Mouse (Mus musculus): ENCODE results near the gene Cryba2. TPM values are rescaled to one million over a fixed set of nuclear protein-coding genes. Genes with fewer than 3 reads are reported as not detected.
A peak's percentile ranks its signal among the peaks of the same experiment; 100 is the strongest.

Cryba2 gene
- polyA plus RNA-seq, 1 experiment from 2014 or later: 0.19 TPM

GRCm38 (mm10) chr1:74891513-74891912, 1.4 kb downstream of the Cryba2 start:
- no peaks in the 10 kb centered on the region for H3K36me3 ChIP-seq (ENCODE audit: control insufficient read depth, insufficient read depth, low read length)
- WGBS: 0% methylated on average over 2 of the region's 8 CpGs

DNA sequence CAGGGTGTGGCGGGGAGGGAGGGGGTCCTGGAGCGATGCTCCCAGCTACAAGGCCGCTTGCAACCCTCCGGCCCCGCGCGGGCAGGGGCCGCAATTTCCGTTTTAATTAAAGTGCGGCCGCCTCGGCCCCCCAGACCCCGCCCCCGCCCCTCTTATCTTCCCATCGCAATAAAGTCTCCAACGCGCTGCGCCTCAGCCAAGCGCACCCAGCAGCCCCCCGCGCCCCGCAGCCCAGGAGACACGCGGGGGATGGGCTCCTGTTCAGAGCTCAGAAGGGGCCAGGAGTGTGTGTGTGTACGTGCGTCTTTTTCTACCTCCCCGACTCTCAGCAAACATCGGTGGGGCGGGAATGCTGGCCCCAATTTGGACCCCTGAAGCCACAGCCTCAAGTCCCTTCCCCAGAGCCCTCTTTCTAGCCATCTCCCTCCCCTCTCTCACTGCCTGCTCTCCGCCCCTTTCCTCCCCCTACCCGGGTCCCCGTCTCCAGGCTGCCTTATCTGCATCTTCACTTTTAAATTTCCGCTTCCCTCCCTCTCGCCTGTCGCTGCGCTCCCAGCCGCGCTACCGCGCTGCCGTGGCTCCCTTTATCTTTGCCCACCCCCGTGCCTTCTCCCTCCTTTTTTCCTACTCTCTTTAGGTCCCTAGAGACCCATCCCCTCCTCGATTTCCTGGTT, 7.4 kb downstream of the Cryba2 start, which contains the start of gene Fev:
TSS of gene Fev (minus strand) at position 51 of the 674 bp plus-strand sequence.
- ATAC-seq (ENCODE audit: low FRiP score) (0 out of 2 replicates have a peak, but pooled peaks have one; percentile 19), DNase-seq (ENCODE audit: low spot score, missing footprints) (peak; percentile 90)
- H3K27ac ChIP-seq (ENCODE audit: low read depth, low read length): no peak within 1 kb of the TSS
- H3K36me3 ChIP-seq (ENCODE audit: control insufficient read depth, insufficient read depth, low read length): no peaks in the 10 kb centered on the region
- peaks cover 95% of the 10 kb centered on the region for H3K27me3 ChIP-seq (ENCODE audit: control insufficient read depth, insufficient read depth, low read length)
- H3K4me2 ChIP-seq: peak within 1 kb of the TSS; percentile 39
- peak within 1 kb of the TSS; percentile 20 for H3K4me3 ChIP-seq (ENCODE audit: low read depth, low read length)
- under 1% methylated on average over 39 of the region's 43 CpGs for WGBS
- H3K4me1 ChIP-seq (ENCODE audit: control insufficient read depth, insufficient read depth, low read length): peaks cover 20% of the 10 kb centered on the region
- no peak within 1 kb of the TSS for H3K9ac ChIP-seq (ENCODE audit: low read length)
- H3K9me3 ChIP-seq (ENCODE audit: control insufficient read depth, low read length): no peaks in the 10 kb centered on the region

More at GRCm38 (mm10) chr1:74891513-74891912, 1.4 kb downstream of the Cryba2 start:
- Histone ChIP-seq H3K27me3 (ENCODE audit: control insufficient read depth, insufficient read depth, low read length) (peaks cover 87% of the 10 kb centered on the region), H3K4me3 (ENCODE audit: low read depth, low read length) (no peak overlapping the region), H3K4me2 (no peak overlapping the region), H3K9me3 (ENCODE audit: control insufficient read depth, low read length) (no peaks in the 10 kb centered on the region), H3K9ac (ENCODE audit: low read length) (no peak overlapping the region), H3K4me1 (ENCODE audit: control insufficient read depth, insufficient read depth, low read length) (no peaks in the 10 kb centered on the region; the same call in 1 of the 2 replicates), H3K27ac (ENCODE audit: low read depth, low read length) (no peak overlapping the region)
- DNase-seq (ENCODE audit: low spot score, missing footprints) (peak; percentile 90), ATAC-seq (ENCODE audit: low FRiP score) (no peak)

DNA sequence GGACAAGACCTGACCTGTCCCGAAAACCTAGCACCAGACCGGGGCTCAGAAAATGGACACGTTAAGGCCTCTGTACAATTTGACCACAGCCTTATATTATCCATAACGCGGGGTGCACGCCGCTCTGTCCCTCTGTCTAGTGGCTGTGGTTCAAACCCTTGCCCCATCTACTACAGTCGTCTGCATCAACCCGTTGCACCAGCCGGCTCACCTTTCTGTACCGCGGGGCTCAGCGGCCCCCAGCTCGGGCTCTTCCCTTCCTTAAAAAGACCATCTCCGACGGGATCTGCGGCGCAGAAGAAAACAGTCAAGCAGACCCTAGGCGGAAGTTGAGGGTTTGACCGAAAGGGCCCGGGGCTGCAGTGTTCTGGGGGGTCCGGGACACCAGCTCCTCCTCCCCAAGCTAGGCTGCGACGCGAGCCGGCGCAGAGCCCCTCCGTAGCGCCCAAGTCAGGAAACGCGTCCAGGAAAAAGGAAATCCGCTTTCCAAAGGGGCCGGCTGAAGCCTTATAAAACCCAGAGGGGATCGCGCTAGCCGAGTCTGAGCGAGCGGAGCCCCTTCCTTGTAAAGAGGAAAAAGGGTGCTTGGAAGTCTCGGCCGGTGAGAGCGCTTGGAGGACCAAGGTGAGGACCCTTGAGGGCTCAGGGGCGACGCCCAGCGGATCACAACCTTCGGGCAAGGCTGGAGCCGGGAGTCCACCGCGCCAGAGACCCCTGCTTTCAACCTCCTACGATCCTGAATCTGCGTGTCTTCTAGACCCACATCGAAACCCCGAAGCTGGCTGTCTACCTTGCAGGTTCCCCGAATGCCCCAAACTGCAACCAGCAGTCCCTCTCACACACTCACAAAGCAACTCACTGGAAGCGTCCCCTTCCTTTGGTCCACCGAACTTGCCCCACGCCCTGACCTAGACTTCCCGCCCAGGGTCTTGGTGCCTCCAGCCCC, 8.5 kb downstream of the Cryba2 start:
- peaks cover 85% of the 10 kb centered on the region for H3K27me3 ChIP-seq (ENCODE audit: control insufficient read depth, insufficient read depth, low read length)
- ATAC-seq (ENCODE audit: low FRiP score) (no peak), DNase-seq (ENCODE audit: low spot score, missing footprints) (peak; percentile 96)
- no peak overlapping the region for H3K9ac ChIP-seq (ENCODE audit: low read length)
- H3K4me2 ChIP-seq: peak overlapping the region; percentile 39
- H3K27ac ChIP-seq (ENCODE audit: low read depth, low read length): no peak overlapping the region
- no peaks in the 10 kb centered on the region for H3K36me3 ChIP-seq (ENCODE audit: control insufficient read depth, insufficient read depth, low read length)
- H3K4me1 ChIP-seq (ENCODE audit: control insufficient read depth, insufficient read depth, low read length): peaks cover 20% of the 10 kb centered on the region
- under 1% methylated on average over 57 of the region's 57 CpGs for WGBS
- peak overlapping the region; percentile 20 for H3K4me3 ChIP-seq (ENCODE audit: low read depth, low read length)
- H3K9me3 ChIP-seq (ENCODE audit: control insufficient read depth, low read length): no peaks in the 10 kb centered on the region

DNA sequence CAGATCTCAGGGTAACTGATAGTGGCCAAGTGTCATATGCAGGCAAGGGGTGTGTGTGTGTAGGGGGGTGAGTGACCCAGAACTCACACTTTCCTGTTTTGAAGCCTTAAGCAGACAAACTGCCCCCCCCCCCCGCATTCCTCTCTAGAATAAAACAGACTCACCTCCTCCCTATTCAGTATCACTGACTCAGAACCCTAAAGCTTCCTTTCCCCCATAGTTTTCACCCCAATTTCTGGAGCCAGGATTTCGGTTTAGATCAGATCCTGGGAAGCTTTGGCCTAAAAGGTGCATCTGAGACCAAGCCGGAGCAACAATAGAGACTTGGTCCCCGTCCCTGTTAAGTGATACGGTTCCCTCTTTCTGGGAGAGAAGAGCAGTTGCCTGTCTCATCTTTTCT, 9.5 kb downstream of the Cryba2 start:
- Histone ChIP-seq H3K4me2 (no peak overlapping the region), H3K27me3 (ENCODE audit: control insufficient read depth, insufficient read depth, low read length) (peaks cover 79% of the 10 kb centered on the region), H3K4me3 (ENCODE audit: low read depth, low read length) (no peak overlapping the region), H3K9ac (ENCODE audit: low read length) (no peak overlapping the region), H3K27ac (ENCODE audit: low read depth, low read length) (no peak overlapping the region), H3K36me3 (ENCODE audit: control insufficient read depth, insufficient read depth, low read length) (no peaks in the 10 kb centered on the region), H3K9me3 (ENCODE audit: control insufficient read depth, low read length) (no peaks in the 10 kb centered on the region), H3K4me1 (ENCODE audit: control insufficient read depth, insufficient read depth, low read length) (peaks cover 20% of the 10 kb centered on the region)
- ATAC-seq (ENCODE audit: low FRiP score) (no peak), DNase-seq (ENCODE audit: low spot score, missing footprints) (peak; percentile 94)
- 2% methylated on average over 5 of the region's 5 CpGs for WGBS

GRCm38 (mm10) chr1:74882828-74883227, 10.1 kb downstream of the Cryba2 start:
- H3K4me2 ChIP-seq: peak overlapping the region; percentile 56; the same call in 1 of the 2 replicates
- 2% methylated on average over 8 of the region's 8 CpGs for WGBS

GRCm38 (mm10) chr1:74882055-74882734, 10.7 kb downstream of the Cryba2 start:
- H3K27ac ChIP-seq (ENCODE audit: low read depth, low read length): no peak overlapping the region
- no peak for ATAC-seq (ENCODE audit: low FRiP score)
- peak overlapping the region; percentile 56 for H3K4me2 ChIP-seq
- peak overlapping the region; percentile 45 for H3K9ac ChIP-seq (ENCODE audit: low read length)
- H3K4me3 ChIP-seq (ENCODE audit: low read depth, low read length): peak overlapping the region; percentile 35
- peaks cover 20% of the 10 kb centered on the region for H3K4me1 ChIP-seq (ENCODE audit: control insufficient read depth, insufficient read depth, low read length)
- peak; percentile 94 for DNase-seq (ENCODE audit: low spot score, missing footprints)
- under 1% methylated on average over 67 of the region's 74 CpGs for WGBS
- no peaks in the 10 kb centered on the region for H3K36me3 ChIP-seq (ENCODE audit: control insufficient read depth, insufficient read depth, low read length)
- peaks cover 67% of the 10 kb centered on the region for H3K27me3 ChIP-seq (ENCODE audit: control insufficient read depth, insufficient read depth, low read length)
- no peaks in the 10 kb centered on the region for H3K9me3 ChIP-seq (ENCODE audit: control insufficient read depth, low read length)

More at GRCm38 (mm10) chr1:74882828-74883227, 10.1 kb downstream of the Cryba2 start:
- H3K9ac ChIP-seq (ENCODE audit: low read length): no peak overlapping the region
- peaks cover 73% of the 10 kb centered on the region for H3K27me3 ChIP-seq (ENCODE audit: control insufficient read depth, insufficient read depth, low read length)
- H3K4me1 ChIP-seq (ENCODE audit: control insufficient read depth, insufficient read depth, low read length): peaks cover 20% of the 10 kb centered on the region
- no peak overlapping the region for H3K27ac ChIP-seq (ENCODE audit: low read depth, low read length)
- H3K36me3 ChIP-seq (ENCODE audit: control insufficient read depth, insufficient read depth, low read length): no peaks in the 10 kb centered on the region
- no peaks in the 10 kb centered on the region for H3K9me3 ChIP-seq (ENCODE audit: control insufficient read depth, low read length)
- DNase-seq (ENCODE audit: low spot score, missing footprints) (peak; percentile 96), ATAC-seq (ENCODE audit: low FRiP score) (no peak)
- H3K4me3 ChIP-seq (ENCODE audit: low read depth, low read length): peak overlapping the region; percentile 35

GRCm38 (mm10) chr1:74880785-74881360, 12.1 kb downstream of the Cryba2 start:
- H3K27me3 ChIP-seq (ENCODE audit: control insufficient read depth, insufficient read depth, low read length): peaks cover 54% of the 10 kb centered on the region
- peaks cover 20% of the 10 kb centered on the region for H3K4me1 ChIP-seq (ENCODE audit: control insufficient read depth, insufficient read depth, low read length)
- H3K9ac ChIP-seq (ENCODE audit: low read length): no peak overlapping the region
- H3K36me3 ChIP-seq (ENCODE audit: control insufficient read depth, insufficient read depth, low read length): no peaks in the 10 kb centered on the region
- no peak overlapping the region for H3K27ac ChIP-seq (ENCODE audit: low read depth, low read length)
- no peak overlapping the region for H3K4me3 ChIP-seq (ENCODE audit: low read depth, low read length)
- ATAC-seq (ENCODE audit: low FRiP score) (peak; percentile 52), DNase-seq (ENCODE audit: low spot score, missing footprints) (peak; percentile 96)
- 3% methylated on average over 18 of the region's 18 CpGs for WGBS
- peak overlapping the region; percentile 14; the same call in 1 of the 2 replicates for H3K4me2 ChIP-seq
- no peaks in the 10 kb centered on the region for H3K9me3 ChIP-seq (ENCODE audit: control insufficient read depth, low read length)

DNA sequence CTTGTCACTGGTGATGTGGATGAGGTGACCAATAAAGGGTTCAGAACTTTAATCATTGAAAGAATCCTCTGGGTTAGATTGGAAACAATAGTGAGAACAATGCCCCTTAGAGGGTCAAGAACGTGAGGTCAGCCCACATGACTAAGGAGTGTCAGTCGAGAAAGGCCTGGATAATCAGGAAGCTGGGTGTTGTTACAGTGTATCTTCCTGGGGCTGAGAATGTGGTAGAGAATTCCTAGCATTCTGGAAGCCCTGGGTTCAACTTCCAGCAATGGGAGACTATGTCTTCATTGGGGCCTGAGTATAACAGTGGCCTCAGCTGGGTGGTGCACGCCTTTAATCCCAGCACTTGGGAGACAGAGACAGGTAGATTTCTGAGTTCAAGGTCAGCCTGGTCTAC, 15.7 kb downstream of the Cryba2 start:
- ATAC-seq (ENCODE audit: low FRiP score) (no peak), DNase-seq (ENCODE audit: low spot score, missing footprints) (no peak)
- H3K9ac ChIP-seq (ENCODE audit: low read length): no peak overlapping the region
- H3K4me1 ChIP-seq (ENCODE audit: control insufficient read depth, insufficient read depth, low read length): peaks cover 4% of the 10 kb centered on the region
- H3K4me2 ChIP-seq: no peak overlapping the region
- peaks cover 17% of the 10 kb centered on the region for H3K27me3 ChIP-seq (ENCODE audit: control insufficient read depth, insufficient read depth, low read length)
- H3K27ac ChIP-seq (ENCODE audit: low read depth, low read length): no peak overlapping the region
- no peaks in the 10 kb centered on the region for H3K36me3 ChIP-seq (ENCODE audit: control insufficient read depth, insufficient read depth, low read length)
- H3K9me3 ChIP-seq (ENCODE audit: control insufficient read depth, low read length): no peaks in the 10 kb centered on the region
- 60% methylated on average over 3 of the region's 3 CpGs for WGBS
- no peak overlapping the region for H3K4me3 ChIP-seq (ENCODE audit: low read depth, low read length)

All from midbrain, embryonic 11.5 days (tissue).